Mouse (Mus musculus) urinary bladder, adult 18-20 months (tissue): Measurements from ENCODE around the gene Cenpb.
"Not testable (repeated sequence)": the region's sequence is repeated elsewhere in the genome, so short reads cannot be mapped to it uniquely, and the experiment has no call there.

Experiments
- DNase-seq, 2 experiments: peaks; one replicate each; pipeline ENCODE4 v3.0.0; 2022; ENCODE audit warnings: low spot score in 2 of 2, mixed read lengths in 2 of 2

The Cenpb gene

DNA sequence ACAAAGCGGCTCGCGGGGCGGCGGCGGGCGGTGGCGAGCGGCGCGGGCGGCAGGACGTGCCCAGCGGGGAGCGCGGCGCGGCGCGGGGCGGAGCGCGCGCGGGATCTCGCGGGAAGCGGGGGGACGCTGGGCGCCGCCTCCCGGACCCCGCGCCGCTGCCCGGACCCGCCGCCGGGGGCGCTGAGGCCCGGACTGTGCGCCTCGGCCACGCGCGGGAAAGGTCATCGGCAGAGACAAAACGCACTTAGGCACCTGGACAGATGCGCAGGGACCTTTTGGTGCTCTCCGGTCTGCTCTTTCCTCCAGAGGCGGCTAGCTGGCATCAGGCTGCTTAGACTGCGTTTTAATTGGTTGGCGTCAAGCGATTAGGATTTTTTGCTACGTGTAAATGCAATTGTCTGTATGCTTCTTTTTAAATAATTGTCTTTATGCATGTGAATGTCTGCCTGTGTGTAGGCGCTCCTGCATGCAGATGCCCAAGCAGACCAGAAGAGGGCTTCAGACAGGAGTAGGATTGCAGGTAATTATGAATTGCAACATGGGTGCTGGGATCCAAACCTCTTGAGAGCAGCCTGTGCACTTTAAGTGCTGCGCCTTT is at the start of gene Cenpb:
Gene Cenpb (minus strand): TSS at position 78 of the 598 bp plus-strand sequence.
- peak; percentile 73 to 84 for DNase-seq

DNA sequence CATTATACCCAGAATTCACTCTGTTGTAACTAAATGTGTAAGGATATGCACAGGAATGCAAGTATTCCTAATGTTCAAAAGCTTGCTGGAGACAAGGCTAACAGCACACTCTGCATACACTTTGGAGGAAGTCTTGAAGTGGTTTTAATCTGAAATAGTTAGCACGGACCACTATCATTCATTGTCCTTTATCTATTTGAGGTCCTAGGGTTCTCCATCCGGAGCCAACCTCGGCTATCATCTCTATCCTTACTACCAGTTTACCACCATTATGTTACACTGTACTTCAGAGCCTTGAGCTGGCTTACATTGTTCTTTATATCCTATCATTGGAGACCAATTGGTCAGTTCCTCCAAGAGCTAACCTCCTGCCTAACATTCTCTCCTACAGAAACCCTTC is 47.4 kb upstream of the Cenpb start:
- DNase-seq = no peak

DNA sequence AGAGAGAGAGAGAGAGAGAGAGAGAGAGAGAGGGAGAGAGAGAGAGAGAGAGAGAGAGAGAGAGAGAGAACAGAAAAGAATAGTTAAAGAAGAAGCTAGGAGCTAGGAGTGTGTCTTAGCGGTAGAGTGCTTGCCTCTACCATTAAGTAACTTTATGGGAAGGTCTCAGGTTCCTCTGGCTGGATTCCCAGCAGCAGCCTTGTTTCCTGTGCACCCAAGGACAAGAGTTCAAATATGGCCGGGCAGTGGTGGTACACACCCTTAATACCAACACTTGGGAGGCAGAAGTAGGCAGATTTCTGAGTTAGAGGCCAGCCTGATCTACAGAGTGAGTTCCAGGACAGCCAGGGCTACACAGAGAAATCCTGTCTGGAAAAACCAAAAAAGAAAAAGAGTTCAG is 46.8 kb upstream of the Cenpb start:
- DNase-seq = not testable (repeated sequence)

DNA sequence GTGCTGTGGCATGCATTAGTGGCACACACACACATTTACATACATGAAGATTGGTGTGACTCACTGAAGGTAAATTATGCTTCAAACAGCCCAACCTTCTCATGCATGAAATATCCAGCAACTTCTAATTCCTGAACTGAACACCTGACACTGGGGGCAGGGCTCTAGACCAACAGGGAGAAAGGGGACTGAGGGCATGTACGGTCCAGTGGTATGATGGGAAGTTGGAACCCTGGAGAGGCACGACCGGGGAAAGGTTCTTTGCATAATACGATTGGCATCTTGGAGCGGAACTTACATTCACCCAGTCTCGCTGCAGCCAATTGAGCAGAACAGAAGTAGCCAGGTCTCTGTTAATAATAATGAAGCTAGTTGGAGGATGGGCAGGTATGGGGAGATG is 45.3 kb upstream of the Cenpb start:
- no peak for DNase-seq

DNA sequence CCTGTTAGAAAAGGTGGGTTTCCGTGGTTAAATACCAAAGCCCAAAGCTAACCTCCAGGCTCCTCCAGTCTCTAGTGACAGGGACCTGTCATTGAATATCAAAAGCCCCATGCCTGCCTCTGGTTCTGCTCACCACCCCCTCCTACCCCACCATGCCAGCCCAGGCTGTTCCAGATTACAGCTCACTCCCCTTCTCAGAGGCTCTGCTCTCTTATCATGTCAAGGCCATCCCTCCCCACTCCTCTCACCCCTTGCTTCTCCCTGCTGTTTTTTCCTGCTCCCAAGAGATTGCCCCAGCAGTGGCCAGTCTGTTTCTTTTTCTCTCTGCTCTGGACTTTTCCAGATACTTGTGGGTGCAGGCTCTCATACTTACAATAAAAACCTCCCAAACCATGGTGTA is 43.7 kb upstream of the Cenpb start:
- no peak for DNase-seq

DNA sequence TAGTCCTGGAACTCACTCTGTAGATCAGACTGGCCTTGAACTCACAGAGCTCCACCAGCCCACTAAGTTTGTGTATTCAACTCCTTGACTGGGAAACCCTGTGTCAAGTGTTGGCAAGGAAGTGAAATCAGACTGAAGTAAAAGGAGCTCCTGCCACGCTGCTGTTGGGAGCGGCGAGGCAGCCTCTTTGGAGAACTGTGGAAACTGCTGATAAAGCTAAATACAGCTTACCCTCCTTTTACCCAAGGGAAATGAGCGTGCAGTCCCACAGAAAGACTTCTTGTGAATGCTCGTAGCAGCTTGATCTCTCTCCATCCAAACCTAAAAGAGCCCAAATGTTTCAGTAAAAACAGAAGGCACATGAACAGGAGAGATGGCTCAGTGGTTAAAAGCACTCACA is 42.7 kb upstream of the Cenpb start:
- DNase-seq = no peak

DNA sequence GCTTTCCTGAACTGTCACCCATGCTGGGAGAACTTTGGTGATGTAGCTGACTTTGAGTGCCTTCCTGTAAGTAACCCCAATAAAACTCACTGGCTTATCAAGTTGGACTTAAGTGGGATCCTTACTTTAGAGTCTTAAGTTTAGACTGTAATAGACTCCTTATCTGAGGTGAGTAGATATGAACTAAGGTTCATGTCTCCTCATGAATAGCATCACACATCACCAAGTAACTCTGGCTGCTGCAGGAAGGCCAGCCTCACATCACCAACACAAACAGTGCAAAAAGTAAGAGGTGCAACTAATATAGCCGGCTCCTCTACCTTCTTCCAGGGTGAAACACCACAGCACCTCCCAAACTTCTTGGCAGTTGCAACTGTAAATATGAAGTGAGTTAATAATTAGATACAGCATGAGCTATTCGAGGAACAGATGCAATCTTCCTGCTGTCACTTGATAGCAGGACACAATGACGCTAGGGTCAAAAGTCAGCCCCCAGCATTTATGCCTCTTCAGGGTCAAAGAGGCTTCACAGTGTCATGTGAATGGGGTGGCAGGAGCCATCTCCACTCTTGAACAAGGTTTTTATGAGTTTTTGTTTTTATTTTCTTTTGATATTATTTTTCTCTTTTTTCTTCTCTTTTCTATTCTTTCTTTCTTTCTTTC is 42.1 kb upstream of the Cenpb start:
- DNase-seq = no peak

DNA sequence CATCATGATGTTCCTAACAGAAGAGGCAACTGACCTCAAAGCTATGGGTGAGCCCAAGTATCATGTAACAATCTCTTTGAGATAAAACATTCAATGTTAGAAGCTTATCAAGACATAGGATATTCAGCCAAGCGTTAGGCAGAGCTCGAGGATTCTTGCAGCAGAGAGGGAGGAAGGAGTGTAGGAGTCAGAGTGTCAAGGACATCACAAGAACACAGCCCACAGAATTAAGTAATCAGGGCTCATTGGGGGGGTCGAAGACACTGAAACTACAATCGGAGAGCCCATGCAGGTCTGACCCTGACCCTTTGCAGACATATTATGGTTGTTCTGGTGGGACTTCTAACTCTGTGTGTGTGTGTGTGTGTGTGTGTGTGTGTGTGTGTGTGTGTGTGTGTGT is 40.2 kb upstream of the Cenpb start:
- DNase-seq = no peak

DNA sequence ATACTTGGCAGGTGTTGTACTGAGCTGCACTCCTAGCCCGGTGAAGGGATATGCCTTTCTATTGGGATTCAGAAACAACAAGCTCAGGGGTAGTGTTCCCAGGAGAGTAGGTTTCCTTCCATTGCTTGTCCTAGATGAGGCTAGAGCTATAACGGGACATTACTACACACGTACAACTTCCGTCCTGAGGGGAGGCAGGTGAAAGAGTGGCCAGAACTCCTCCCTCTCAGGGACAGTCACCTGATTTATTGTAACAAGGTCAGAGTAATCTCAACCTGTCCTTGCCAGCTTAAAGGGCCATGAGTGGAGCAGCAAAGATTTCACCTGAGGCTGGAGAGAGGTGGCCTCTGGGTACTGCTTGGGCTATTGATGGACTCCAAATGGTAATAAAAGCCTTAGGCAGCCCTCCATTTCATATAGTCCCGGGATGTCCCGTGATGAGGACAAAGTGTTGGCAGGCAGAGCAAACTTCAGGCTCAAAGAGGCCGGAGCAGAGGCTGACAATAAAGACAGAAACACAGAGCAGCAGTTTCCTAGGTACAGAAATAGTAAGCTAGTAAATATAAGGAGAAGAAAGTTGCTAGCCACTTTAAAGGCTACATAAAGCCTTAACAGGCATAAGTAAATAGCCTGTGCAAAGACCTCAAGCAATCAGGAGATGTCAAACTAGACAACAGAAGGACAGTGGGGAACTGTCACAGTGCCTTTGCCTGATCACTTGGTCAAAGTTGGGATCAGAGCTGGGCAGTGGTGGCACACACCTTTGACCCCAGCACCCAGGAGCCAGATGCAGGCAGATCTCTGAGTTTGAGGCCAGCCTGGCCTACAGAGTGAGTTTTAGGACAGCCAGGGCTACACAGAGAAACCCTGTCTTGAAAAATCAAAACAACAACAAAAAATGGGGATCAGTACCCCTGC is 36.3 kb upstream of the Cenpb start:
- no peak for DNase-seq

DNA sequence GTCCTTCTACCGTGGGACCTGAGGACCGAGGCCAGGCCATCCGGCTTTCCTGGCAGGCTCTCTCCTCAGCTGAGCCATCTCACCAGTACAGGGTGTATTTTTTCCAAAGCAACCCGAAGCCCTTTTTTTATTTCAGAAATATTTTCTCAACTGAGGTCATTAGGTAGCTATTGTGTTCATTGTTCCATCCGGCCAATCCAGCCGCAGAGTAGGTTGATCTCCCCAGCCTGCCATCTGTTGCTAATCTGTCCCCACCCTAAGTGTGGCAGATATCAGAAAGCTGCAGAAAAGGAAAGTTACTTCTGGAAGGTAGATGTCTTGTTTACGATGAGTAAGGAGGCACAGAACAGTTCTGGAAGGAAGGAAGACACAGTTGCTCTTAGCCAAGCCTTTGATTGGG is 33.9 kb upstream of the Cenpb start:
- no peak for DNase-seq

DNA sequence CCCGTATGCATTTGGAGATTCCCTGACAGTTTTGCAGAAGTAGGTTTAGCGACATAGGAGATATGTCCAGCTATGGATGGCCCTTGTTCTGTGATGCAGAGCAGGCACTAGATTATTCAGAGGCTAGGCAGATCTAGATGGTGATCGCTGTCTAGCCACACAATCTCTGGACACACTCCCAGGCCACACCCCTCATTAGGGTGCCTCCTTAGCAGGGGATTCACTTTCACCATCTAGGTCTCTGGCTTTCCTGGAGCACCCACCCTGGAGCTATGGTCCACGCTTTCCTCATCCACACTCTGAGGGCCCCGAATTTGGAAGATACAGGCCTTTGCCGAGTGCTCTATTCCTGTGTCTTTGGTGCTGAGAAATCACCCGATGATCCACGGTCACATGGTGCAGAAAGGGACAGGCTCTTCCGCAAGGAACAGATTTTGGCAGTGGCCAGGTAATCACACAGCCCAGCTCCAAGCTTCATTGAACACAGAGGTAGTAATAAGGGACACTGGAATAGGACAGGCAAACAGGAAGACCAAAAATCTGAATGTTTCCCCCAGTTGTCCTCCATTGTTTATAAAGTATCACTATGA is 31.3 kb upstream of the Cenpb start:
- DNase-seq = peak in 1 of 2 experiments; percentile 26

DNA sequence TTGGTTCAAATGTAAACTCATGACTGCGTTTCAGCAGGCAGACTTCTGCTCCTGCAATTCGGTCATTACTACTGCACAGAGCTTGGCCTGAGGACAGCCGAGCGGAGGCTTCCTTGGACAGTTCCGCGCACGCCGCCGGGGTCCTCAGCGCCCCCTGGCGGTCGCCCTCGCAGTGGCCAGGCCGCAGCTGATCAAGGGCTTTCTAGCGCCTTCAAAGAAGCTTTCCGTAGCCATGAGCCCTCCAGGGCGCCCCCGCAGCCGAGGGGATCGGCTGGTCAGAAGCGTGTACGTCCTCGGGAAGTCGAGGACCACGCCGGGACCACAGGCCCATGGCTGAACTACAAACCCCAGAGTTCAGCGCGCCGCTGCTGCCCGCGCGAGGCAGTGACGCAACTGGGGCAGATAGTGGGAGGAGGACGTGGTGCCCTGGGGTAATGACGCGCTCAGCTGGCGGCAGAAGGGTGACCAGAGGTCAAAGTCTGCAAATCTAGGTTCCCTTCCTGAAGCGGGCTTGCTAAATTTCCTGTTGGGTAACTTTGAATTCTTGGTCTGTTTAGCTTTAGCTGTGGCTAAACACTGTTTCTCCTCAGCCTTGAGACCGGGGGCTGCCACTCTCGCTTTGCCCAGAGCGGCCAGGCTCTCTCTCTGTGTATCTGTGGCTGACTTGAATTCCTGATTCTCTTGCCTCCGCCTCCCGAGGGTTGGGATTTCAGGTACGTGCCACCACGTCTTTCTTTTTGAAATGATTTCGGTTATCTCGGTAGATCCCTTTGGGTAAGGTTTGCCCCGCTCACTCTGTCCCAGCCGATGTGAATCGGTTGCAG is 30.3 kb upstream of the Cenpb start:
- peak; percentile 94 to 96 for DNase-seq

DNA sequence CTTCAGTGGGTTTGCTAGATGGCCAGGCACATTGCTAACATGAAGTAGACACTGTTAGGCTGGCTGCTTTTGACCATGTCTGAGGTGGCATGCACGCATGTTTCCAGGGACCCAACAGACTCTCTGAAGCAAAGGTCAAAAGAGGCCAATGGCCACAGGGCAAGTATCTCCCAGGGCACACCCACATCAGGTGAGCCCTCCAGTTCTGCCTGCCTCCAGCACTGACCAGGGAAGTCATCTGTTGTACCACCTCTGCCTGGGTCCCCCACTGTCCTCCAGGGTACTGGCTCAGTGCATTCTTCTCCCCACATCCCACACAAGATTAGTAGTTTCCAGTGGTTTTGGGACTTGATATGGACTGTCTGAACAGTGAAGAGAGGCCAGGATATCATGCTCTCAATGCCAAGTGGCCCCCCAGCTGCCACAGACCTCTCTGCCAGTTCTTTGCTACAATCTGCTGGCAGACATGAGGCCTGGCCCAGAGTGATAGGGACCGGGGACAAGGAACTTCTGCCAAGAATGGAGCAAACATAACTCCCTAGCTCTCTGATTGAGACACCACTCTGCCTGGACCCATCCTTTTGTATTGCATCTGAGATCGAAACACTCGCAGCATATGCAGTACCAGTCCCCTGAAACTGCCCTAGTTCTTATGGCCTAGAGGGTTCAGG is 29.4 kb upstream of the Cenpb start:
- no peak for DNase-seq

DNA sequence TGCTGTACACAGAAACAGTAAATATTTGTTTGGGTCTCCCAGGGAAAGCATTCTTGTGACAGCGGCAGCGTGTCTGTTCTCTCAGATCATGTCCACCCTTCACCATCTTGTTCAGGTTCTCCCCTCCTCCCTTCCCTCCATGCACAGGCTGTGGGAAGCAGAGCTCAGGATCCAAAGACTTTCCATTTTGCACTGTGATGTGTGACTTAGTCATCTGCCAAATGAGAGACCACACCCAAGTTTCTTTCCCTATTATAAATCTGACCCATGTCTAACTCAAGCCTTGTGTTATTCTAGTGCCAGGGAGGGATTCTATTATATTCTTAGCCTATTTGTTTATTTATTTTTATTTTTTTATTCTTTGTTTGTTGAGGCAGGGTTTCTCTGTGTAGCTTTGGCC is 28.5 kb upstream of the Cenpb start:
- DNase-seq = no peak

DNA sequence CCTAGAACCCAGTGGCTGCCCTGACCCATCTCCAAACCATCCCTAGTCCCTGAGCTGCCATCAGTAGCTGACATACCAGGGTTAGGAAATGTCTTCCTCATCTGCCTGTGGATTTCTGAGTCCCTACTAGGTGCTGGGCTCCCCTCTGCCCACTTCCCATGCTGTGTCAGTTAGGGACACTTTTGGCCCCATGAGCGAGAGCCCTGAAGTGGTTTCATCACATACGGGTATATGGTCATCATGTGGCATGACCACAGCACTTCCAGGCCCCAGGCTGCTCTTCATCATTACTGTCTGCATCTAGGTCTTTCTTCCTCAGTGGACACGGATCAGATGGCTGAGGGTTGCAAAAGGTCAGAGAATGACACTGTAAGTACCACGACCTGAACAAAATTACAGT is 26.9 kb upstream of the Cenpb start, which contains the start of gene Ap5s1:
Gene Ap5s1 (plus strand): TSS at position 301 of the 400 bp plus-strand sequence.
- no peak for DNase-seq

DNA sequence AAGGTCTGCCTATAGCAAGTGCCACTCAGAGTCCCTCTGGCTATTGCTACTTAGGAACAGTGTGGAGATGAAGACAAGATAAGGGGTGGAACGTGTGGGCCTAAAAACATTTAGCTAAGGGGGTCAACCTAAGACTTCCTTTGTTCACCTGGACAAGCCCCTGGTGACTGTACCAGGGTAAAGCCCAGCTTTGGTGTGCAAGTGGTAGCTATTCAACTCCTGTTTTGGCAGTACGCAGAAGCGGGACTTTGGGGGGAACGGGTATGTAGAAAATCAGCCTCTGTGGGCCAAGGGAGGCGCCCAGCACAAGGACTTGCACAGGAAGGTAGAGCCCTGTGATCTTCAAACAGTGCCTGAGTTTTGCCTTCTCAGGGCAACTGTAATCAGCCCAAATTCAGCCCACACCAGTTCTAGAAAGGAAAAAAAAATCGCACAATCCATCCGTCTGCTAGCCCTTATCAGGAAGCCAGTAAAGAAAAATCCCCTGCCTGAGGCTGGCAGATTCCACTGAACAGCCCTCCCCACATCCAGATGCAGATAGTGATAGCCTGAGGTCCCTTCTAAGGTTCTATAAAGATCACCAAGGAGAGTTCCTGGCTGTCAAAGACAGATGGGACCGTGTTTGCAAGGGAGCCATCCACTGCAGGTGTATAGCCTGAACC is 25.8 kb upstream of the Cenpb start:
- DNase-seq = no peak

DNA sequence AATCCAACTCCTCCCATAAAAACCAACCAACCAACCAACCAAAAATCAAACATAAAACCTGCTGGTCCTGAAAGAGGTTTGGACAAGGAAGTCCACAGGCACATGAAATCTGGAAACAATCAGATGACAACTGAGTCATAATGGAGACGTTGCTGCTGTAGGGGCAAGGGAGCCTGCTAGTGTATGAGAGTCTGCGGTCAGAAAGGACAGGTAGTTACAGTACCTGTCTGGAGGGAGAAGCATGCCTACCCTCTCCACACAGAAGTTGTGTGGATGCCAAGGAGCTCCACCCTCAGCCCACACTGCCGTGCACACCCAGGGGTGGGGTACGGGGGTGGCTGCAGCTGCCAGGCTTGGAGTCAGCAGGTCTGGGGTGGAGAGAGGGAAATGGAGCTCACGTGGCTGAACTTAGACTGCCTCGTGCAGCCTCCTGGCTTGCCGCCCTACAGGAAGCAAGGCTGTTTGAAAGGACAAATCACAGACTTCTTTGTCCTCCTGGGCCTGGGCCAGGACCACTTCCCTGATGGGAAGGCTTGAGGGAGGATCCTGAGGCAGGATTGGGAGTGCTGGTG is 24.6 kb upstream of the Cenpb start:
- DNase-seq = peak; percentile 92 to 98

DNA sequence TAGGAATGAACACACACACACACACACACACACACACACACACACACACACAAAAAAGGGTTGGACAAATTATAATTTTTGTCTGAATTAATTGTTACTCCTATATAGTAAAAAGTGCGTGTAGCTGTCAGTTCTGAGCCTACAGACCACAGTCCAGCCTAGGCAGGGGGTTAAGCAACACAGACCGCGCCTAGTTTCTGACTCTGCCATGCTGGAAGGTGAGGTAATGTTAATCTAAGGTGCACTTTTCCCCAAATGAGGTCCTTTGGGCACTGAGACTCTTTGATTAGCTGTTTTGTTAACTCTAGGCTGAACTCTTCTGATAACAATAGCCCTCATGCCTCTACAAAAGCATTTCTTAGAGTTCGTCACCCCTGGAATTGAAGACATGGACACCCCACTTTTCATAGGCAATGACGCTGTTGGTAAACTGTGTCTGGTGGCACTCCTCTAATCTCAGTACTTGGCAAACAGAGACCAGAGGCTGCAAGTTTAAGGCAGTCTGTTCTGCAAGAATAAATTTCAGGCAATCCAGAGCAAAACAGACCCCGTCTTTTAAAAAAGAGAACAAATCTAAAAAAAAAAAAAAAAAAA is 24.0 kb upstream of the Cenpb start:
- DNase-seq = no peak

DNA sequence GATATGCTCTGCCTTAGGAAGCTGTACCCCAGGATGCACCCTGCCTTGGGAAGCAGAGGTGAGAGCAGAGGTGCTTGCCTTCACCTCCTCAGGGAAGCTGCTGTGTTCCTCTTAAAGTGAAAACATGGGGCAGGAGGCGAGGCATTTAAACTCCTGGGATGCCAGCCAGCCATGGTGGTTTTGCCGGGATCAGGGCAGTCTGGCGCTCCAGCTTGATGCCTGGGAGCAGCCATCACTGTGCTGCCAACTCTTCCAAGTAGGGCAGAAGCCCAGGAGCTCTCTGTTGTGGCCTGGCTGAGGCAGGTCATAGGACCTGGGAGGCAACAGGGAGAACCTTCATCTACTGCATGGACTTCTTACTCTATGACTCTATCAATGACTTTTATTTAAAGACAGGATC is 21.4 kb upstream of the Cenpb start:
- DNase-seq = no peak

DNA sequence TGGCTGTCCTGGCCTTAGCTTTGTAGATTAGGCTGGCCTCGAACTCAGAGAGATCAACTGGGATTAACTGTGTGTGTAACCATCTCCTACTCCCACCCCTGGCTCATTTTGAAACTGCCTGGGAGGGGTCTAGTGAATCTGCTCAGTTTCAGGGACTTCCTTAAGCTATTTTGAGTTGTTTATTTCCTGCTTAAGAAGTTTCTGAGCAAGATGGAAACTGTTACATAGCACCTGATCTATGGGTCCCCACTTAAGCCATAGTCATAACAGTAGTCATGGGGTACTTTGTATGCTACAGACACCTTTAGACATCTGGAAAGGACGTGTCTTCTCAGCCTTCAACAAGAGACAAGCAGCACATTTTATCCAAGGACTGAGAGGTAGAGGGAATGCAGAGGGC is 20.8 kb upstream of the Cenpb start:
- DNase-seq = no peak
